Mouse (Mus musculus) hindbrain, embryonic 13.5 days (tissue): ENCODE results near the gene Slc30a7. TPM values are rescaled to one million over a fixed set of nuclear protein-coding genes. Genes with fewer than 3 reads are reported as not detected.
"Not testable (repeated sequence)": the region's sequence is repeated elsewhere in the genome, so short reads cannot be mapped to it uniquely, and the experiment has no call there.

Experiments
- ATAC-seq: fragments of 200-750 bp; cut with Nextera tagmentation; 2 replicates; pipeline ENCODE4 v1.8.0; 2017; ENCODE audit warnings: moderate TSS enrichment; ENCODE audit not compliant: low FRiP score
- H3K27ac ChIP-seq: fragments of 300-500 bp; sonication (generic); 2 replicates; pipeline ENCODE4 v1.5.1; 2015; ENCODE audit warnings: inconsistent platforms, mild to moderate bottlenecking, moderate library complexity
- H3K27me3 ChIP-seq: fragments of 300-500 bp; sonication (generic); 2 replicates; pipeline ENCODE4 v1.6.1; 2015; ENCODE audit warnings: mild to moderate bottlenecking, inconsistent platforms
- H3K36me3 ChIP-seq: fragments of 300-500 bp; sonication (generic); 2 replicates; pipeline ENCODE4 v1.6.1; 2015; ENCODE audit warnings: mild to moderate bottlenecking, inconsistent platforms
- H3K4me1 ChIP-seq: fragments of 300-500 bp; sonication (generic); replicated peaks from 2 replicates; pipeline ENCODE4 v1.6.1; 2015; ENCODE audit warnings: inconsistent platforms
- H3K4me2 ChIP-seq: fragments of 300-500 bp; sonication (generic); 2 replicates; pipeline ENCODE4 v1.6.1; 2015; ENCODE audit warnings: inconsistent platforms, mild to moderate bottlenecking, moderate library complexity
- H3K4me3 ChIP-seq: fragments of 300-500 bp; sonication (generic); 2 replicates; pipeline ENCODE4 v1.5.1; 2015; ENCODE audit warnings: mild to moderate bottlenecking, inconsistent platforms
- H3K9ac ChIP-seq: fragments of 300-500 bp; sonication (generic); 2 replicates; pipeline ENCODE4 v1.6.1; 2015; ENCODE audit warnings: mild to moderate bottlenecking, inconsistent platforms
- H3K9me3 ChIP-seq: fragments of 300-500 bp; sonication (generic); 2 replicates; pipeline ENCODE4 v1.6.1; 2016; ENCODE audit warnings: inconsistent platforms
- WGBS: fragments of 180-500 bp; shearing (Covaris S2); methylation state at CpG from one replicate; pipeline ENCODE4 v1.1.7; 2015; 5-methylcytosine and 5-hydroxymethylcytosine counted together
- polyA plus RNA-seq: library from polyadenylated mRNA; unstranded; fragments of >200 nt; fragmentation: Nextera tagmentation; extraction: Ambion mirVana; gene quantifications from 2 replicates; pipeline ENCODE4 v1.2.1, GENCODE M21; 2015

Slc30a7 gene
- polyA plus RNA-seq, 1 experiment from 2014 or later: 21.2 TPM

DNA sequence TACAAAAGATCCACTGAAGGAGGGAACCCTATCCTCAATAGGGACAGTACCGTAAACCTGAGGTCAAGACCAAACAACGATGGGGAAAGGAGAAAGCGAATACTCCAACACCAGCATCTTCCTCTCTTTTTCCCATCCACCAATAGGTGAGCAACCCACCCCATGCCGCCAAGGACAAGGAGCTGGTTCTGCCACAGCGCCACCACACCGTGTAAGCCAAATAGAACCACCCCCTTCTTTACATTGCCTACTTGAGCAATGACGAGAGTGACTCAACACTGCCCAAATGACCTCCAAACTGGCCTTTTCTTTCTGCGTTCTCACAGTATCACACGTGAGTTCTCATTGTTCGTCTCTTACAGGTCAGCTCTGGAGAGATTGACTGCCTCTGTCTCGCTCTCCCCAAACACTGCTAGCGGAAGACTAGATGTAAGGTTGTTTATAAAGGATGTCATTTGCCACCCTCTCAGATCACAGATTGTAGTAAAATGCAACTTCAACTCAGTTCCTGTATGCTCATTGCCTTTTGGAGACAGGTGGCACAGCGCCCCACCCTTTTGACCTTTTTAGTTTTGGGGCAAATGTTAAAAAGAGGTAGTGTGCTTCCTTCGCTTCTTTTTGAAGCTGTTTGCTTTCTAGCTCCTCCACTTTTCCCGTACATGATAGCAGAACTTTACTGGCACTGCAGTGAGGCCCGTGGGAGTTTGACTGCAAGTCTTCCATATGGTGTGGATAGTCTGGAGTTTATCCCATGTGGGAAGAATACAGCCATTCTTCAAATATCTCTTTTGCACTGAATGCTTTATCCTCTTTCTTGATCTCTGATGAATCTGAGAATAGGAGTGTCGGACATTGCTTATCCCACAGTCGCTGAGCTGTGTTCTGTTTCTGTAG, 73.7 kb downstream of the Slc30a7 start:
- Histone ChIP-seq H3K4me2 (no peak overlapping the region), H3K9me3 (no peaks in the 10 kb centered on the region), H3K27ac (no peak overlapping the region), H3K4me3 (no peak overlapping the region), H3K36me3 (peaks cover 17% of the 10 kb centered on the region), H3K4me1 (no peaks in the 10 kb centered on the region), H3K27me3 (no peaks in the 10 kb centered on the region), H3K9ac (no peak overlapping the region)
- 92% methylated on average over 18 of the region's 18 CpGs for WGBS
- ATAC-seq: no peak

DNA sequence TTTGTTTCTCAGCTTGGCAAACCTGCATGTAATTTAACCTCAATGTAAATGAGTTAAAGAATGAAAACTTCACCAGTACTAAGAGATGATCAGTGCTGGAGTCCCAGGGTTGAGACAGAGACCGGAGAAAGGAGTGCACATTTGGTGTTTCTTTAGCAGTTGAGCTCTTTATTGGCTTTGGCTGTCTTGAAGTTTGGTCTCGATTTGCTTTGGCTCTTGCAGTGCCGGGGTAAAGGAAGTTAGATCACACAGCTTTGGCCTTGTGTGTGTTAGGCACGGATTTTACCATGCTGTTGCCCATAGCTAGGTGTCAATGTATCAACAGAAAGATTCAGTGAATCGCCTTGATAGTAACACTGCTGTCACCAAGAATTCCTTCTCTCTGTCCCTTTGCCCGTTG, 75.5 kb downstream of the Slc30a7 start:
- WGBS: 94% methylated on average over 6 of the region's 6 CpGs
- no peak overlapping the region for H3K4me3 ChIP-seq

DNA sequence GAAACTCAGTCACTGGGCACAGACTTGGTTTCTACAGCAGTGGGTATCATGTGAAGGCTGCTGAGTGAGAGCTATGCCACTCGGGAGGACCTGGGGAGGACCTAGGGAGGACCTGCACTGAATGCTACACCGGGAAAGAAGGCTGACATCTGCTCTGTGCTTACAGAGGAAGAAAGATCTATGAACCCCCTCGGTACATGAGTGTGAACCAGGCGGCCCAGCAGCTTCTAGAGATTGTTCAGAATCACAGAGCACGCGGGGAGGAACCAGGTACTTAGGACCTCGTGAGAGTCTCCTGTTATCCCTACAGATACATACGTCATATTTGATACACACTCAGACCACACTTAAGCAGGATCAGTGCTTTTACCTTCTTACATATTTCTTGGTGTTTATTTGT, 80.7 kb downstream of the Slc30a7 start:
- Histone ChIP-seq H3K27me3 (no peaks in the 10 kb centered on the region), H3K4me3 (no peak overlapping the region), H3K9me3 (no peaks in the 10 kb centered on the region), H3K9ac (no peak overlapping the region), H3K36me3 (peaks cover 41% of the 10 kb centered on the region), H3K4me1 (no peaks in the 10 kb centered on the region), H3K4me2 (no peak overlapping the region), H3K27ac (no peak overlapping the region)
- 91% methylated on average over 8 of the region's 8 CpGs for WGBS
- no peak for ATAC-seq

More for the DNA sequence above, 75.5 kb downstream of the Slc30a7 start:
- no peaks in the 10 kb centered on the region for H3K4me1 ChIP-seq
- H3K4me2 ChIP-seq: no peak overlapping the region
- H3K9ac ChIP-seq: no peak overlapping the region
- H3K36me3 ChIP-seq: peaks cover 28% of the 10 kb centered on the region
- no peaks in the 10 kb centered on the region for H3K9me3 ChIP-seq
- no peak for ATAC-seq
- no peaks in the 10 kb centered on the region for H3K27me3 ChIP-seq
- H3K27ac ChIP-seq: no peak overlapping the region

DNA sequence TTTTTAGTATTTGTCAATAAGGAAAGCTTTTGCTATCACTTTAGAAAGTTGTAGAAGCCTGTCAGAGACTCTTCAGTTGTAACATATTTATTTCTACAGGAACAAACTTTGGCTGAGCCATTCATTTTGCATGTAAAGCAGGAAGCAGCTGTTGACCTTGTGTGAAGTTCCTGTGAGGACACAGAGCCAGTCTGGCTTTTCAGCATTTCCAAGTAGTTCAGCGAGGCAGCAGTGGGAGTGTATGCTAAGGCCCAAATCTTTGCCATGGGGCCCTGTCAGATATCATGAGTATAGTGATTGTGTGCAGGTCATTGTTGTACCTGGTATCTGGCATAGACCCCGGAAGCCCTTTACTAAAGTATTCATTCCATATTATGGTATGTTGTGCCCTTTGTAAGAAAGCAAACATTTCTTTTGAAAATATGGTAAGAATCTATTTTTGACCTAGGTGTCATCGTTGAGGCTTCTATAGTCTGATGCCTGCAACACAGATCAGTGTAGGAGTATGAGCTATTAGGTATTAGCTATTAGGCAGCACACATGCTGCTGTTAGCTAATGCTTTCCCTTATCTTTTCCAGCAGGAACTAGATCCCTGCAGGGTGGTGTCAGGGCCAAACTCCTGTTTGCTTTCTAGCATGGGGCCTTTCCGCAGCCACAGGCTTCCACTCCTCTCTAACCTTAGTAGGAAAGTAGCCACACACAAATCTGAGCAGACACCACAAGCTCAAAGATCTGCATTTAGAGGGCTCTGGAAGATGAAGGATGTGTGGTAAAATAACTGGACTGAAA, 82.6 kb downstream of the Slc30a7 start:
- Histone ChIP-seq H3K4me2 (no peak overlapping the region), H3K9me3 (no peaks in the 10 kb centered on the region), H3K27ac (no peak overlapping the region), H3K4me1 (no peaks in the 10 kb centered on the region), H3K36me3 (peaks cover 36% of the 10 kb centered on the region), H3K27me3 (no peaks in the 10 kb centered on the region), H3K4me3 (no peak overlapping the region), H3K9ac (no peak overlapping the region)
- WGBS: 94% methylated on average over 4 of the region's 4 CpGs
- no peak for ATAC-seq

DNA sequence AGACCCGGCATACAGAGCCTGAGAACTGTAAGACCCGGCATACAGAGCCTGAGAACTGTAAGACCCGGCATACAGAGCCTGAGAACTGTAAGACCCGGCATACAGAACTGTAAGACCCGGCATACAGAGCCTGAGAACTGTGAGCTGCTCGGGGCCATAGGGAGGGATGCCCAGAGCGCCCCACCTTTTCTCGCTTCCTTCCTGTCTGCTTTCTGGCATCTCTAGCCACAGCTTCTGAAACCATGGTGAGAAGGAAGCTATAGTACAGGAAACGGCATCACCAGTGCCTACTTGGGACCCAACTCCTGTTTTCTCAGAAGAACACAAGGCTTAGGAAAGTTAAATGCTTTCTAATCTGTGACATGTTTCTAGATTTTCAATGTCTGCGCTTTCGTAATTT, 99.8 kb downstream of the Slc30a7 start:
- not testable (repeated sequence) for H3K9ac ChIP-seq, H3K4me2 ChIP-seq, H3K27ac ChIP-seq, H3K27me3 ChIP-seq, H3K9me3 ChIP-seq, H3K4me1 ChIP-seq, H3K4me3 ChIP-seq, ATAC-seq
- WGBS: 99% methylated on average over 10 of the region's 11 CpGs
- peaks cover 11% of the 10 kb centered on the region for H3K36me3 ChIP-seq

DNA sequence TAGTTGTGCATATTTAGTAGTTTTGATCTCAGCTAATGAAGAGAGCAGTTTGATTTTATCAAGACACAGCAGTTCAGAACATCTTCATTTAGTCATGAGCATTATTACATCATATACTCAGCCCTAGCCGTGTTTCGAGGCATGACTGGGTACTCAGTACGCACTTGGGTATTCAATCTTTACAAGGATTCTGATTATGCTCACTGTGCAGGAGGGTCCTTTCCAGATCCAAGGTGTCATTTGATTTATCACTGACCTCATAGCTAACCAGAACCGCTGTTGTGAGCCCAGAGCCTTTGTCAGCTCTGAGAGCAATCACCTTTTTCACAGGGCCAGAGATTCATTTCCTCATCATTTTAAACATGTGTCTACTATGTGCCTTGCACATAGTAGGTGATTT, 101.6 kb downstream of the Slc30a7 start:
- no peak overlapping the region for H3K27ac ChIP-seq
- no peaks in the 10 kb centered on the region for H3K27me3 ChIP-seq
- H3K4me3 ChIP-seq: no peak overlapping the region
- H3K9me3 ChIP-seq: no peaks in the 10 kb centered on the region
- H3K36me3 ChIP-seq: peaks cover 19% of the 10 kb centered on the region
- H3K9ac ChIP-seq: no peak overlapping the region
- WGBS: 97% methylated on average over 4 of the region's 4 CpGs
- H3K4me2 ChIP-seq: no peak overlapping the region
- no peaks in the 10 kb centered on the region for H3K4me1 ChIP-seq
- ATAC-seq: no peak

DNA sequence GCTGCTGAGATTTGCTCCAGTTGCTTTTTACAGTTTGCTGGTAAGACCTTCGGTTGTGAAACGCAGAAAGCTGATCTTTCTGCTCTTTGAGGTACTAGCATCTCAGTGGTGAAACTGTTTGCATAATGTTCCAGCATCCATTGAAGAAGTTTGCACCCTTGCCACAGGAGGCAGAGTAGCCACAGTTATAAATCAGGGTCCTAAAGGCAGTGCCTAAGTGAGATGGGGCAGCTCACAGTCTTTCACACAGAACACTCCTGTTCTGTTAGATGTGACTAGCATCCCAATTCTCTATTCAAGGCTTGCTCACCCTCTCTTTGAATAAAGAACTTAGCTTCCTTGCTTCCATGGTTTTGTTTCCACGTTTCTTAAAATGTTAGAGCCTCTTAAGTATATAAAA, 102.1 kb downstream of the Slc30a7 start:
- no peak overlapping the region for H3K4me2 ChIP-seq
- peak; percentile 57; the same call in 1 of the 2 replicates for ATAC-seq
- no peaks in the 10 kb centered on the region for H3K27me3 ChIP-seq
- H3K27ac ChIP-seq: no peak overlapping the region
- no peak overlapping the region for H3K9ac ChIP-seq
- H3K4me3 ChIP-seq: no peak overlapping the region
- H3K36me3 ChIP-seq: peaks cover 22% of the 10 kb centered on the region
- no peaks in the 10 kb centered on the region for H3K9me3 ChIP-seq
- WGBS: 83% methylated on average over 3 of the region's 3 CpGs
- no peaks in the 10 kb centered on the region for H3K4me1 ChIP-seq

DNA sequence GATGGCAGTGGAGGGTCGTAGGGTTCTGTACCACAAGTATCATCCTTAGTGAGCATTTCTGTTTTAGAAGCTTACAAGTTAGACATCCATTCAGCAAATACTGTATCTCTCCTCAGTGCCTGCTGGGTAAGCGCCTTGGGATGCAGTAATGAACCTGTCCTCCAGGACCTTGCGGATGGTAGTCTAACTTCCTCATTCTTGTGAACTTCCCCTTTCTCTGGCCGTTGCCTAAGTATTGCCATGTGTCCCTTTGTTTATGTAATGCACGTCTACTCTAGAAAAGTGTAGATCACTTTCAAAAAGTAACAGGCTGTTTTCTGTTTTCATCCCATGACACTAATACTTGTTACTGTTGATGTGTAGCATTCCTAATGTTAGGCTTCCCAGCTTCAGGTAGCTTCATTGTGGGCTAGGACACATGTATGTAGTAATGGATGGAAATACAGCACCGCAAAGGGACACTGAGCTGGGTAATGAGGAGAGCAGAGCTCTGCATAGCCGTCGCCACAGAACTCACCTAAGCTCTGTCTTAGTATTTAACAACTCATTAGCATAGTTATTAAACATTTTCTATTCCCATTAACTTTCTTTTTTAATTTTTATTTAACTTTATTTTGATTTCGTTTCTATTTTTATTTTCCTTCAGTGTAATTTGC, 104.8 kb downstream of the Slc30a7 start:
- ATAC-seq: no peak
- H3K27me3 ChIP-seq: no peaks in the 10 kb centered on the region
- 94% methylated on average over 9 of the region's 9 CpGs for WGBS

DNA sequence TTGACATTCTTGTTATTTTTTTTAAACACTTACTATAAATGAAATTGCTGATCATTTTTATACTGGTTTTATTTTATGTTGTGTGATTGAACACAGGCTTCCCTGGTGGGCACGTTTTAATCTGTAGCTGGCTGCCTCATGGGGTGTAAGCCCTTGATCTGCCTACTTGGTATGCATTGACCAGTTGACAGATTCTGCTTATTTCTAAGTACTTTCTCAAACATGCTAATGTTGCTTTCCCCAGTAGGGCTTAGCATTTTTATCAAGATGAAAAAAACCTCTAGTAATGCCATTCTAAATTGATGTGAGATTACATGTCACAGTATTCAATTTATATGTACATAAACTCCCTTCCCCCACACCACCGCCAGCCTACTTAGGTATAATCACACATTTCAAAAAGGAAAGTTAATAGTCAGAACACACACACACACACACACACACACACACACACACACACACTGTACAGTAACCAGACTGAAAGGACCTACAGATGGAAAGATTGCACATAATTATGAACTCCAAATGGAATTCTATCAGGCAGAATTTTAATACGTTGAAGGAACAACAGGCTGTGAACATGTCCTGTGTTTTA, 108.8 kb downstream of the Slc30a7 start:
- H3K36me3 ChIP-seq: peaks cover 19% of the 10 kb centered on the region
- 63% methylated on average over 3 of the region's 3 CpGs for WGBS
- no peaks in the 10 kb centered on the region for H3K4me1 ChIP-seq
- no peak overlapping the region for H3K4me3 ChIP-seq
- no peaks in the 10 kb centered on the region for H3K9me3 ChIP-seq
- no peaks in the 10 kb centered on the region for H3K27me3 ChIP-seq
- no peak overlapping the region for H3K27ac ChIP-seq
- H3K9ac ChIP-seq: no peak overlapping the region
- ATAC-seq: no peak
- H3K4me2 ChIP-seq: no peak overlapping the region

More for the DNA sequence above, 104.8 kb downstream of the Slc30a7 start:
- no peak overlapping the region for H3K4me2 ChIP-seq
- H3K36me3 ChIP-seq: peaks cover 16% of the 10 kb centered on the region
- H3K9me3 ChIP-seq: no peaks in the 10 kb centered on the region
- H3K4me3 ChIP-seq: no peak overlapping the region
- H3K4me1 ChIP-seq: no peaks in the 10 kb centered on the region
- H3K9ac ChIP-seq: no peak overlapping the region
- no peak overlapping the region for H3K27ac ChIP-seq

DNA sequence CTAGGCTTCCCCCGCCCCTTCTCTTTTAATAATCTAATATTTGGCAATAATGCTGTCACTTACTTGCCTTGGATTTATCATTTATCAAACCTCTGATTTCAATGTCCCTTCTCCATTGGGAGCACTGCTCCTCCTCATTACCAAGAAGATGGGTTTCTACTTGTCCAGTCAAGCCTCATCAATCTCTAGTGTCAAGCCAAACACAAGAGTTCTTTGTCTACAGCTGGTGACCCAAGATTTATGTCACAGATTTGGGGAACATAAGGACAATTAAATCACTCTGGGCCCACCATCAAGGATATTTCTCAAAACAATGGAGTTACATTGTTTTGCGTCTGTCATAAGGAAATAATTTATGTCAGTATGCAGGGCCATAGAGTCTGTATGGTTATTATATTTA, 114.0 kb downstream of the Slc30a7 start:
- no peak overlapping the region for H3K27ac ChIP-seq
- no peak overlapping the region for H3K4me3 ChIP-seq
- no peaks in the 10 kb centered on the region for H3K9me3 ChIP-seq
- H3K27me3 ChIP-seq: no peaks in the 10 kb centered on the region
- peaks cover 4% of the 10 kb centered on the region for H3K4me1 ChIP-seq
- H3K36me3 ChIP-seq: peaks cover 7% of the 10 kb centered on the region
- ATAC-seq: no peak
- WGBS: 55% methylated on average over 2 of the region's 2 CpGs
- H3K4me2 ChIP-seq: no peak overlapping the region
- no peak overlapping the region for H3K9ac ChIP-seq

DNA sequence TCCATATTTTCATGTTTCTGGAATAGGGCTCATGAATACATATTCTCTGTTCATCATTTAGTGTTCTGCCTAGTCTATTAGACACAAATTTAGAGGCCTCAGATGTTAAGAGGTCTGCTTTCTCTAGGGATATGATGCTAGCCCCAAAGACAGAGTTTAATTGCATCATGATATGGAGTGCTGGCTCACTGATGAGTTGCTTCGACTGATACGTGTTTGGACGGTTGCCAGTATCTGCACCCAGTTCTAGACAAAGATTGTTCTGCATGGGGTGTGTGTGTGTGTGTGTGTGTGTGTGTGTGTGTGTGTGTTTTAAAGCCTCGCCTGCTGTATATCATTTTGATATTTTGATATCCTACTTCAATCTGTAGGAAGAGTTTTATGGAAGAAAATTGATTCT, 114.9 kb downstream of the Slc30a7 start:
- H3K27me3 ChIP-seq: no peaks in the 10 kb centered on the region
- no peak overlapping the region for H3K27ac ChIP-seq
- peaks cover 4% of the 10 kb centered on the region for H3K4me1 ChIP-seq
- no peak for ATAC-seq
- no peak overlapping the region for H3K4me2 ChIP-seq
- no peak overlapping the region for H3K4me3 ChIP-seq
- peaks cover 7% of the 10 kb centered on the region for H3K36me3 ChIP-seq
- 57% methylated on average over 4 of the region's 4 CpGs for WGBS
- no peak overlapping the region for H3K9ac ChIP-seq
- H3K9me3 ChIP-seq: no peaks in the 10 kb centered on the region
